In genomic region chr8:123024226-123024625, GRCm38 (mm10) we compare ENCODE assay signal across 26 mouse cellular contexts.
"Had no signal": no experiment of that assay in that cellular context is flagged by ENCODE, and none has a peak within 500 bp of the region (broad histone marks: within the 10 kb centered on the region; RNA-seq: fewer than 3 reads in every experiment).

No protein-coding gene starts in this region.

- H3K9ac ChIP-seq: heart, embryonic 12.5 days; hindbrain, embryonic 12.5 days; hindbrain, embryonic 14.5 days; intestine, embryonic 15.5 days; limb, embryonic 13.5 days; limb, embryonic 15.5 days; liver, embryonic 12.5 days; liver, embryonic 14.5 days had no signal

- DNase-seq: gastrocnemius, postnatal 14 days; gastrocnemius, postnatal 36 days; heart, adult 18-20 months; heart, postnatal 10 days; heart, postnatal 4 days; kidney, adult 18-20 months; kidney, adult 8-10 months; kidney, postnatal 10 days; kidney, postnatal 25 days; kidney, postnatal 4 days; layer of hippocampus, postnatal 36 days; left cerebral cortex, postnatal 4 days had no signal

- H3K4me2 ChIP-seq: heart, embryonic 12.5 days; hindbrain, embryonic 12.5 days; hindbrain, embryonic 14.5 days; intestine, embryonic 15.5 days; limb, embryonic 13.5 days; limb, embryonic 15.5 days; liver, embryonic 12.5 days had no signal

- H3K27me3 ChIP-seq: heart, embryonic 12.5 days; hindbrain, embryonic 12.5 days; intestine, embryonic 15.5 days; limb, embryonic 13.5 days; limb, embryonic 15.5 days; liver, embryonic 12.5 days had no signal

- H3K9me3 ChIP-seq: heart, embryonic 10.5 days; heart, embryonic 12.5 days; hindbrain, embryonic 10.5 days; hindbrain, embryonic 12.5 days; intestine, embryonic 15.5 days; limb, embryonic 13.5 days; limb, embryonic 15.5 days; liver, embryonic 12.5 days had no signal

- ATAC-seq: hindbrain, embryonic 16.5 days; inflammation-experienced regulatory T-cells, adult 6 months; intestine, embryonic 15.5 days; intestine, postnatal 0 days; liver, embryonic 12.5 days had no signal

- H3K36me3 ChIP-seq: hindbrain, embryonic 12.5 days; intestine, embryonic 15.5 days; limb, embryonic 15.5 days had no signal

- H3K4me1 ChIP-seq: hindbrain, embryonic 10.5 days had no signal

- H3K27ac ChIP-seq: heart, embryonic 10.5 days; hindbrain, embryonic 10.5 days; hindbrain, embryonic 12.5 days; hindbrain, embryonic 14.5 days; intestine, embryonic 15.5 days; layer of hippocampus, adult 2 months; limb, embryonic 13.5 days; limb, embryonic 15.5 days; liver, embryonic 12.5 days; liver, embryonic 14.5 days had no signal

- H3K4me3 ChIP-seq: heart, embryonic 10.5 days; heart, embryonic 12.5 days; hindbrain, embryonic 10.5 days; hindbrain, embryonic 12.5 days; intestine, embryonic 15.5 days; layer of hippocampus, adult 2 months; limb, embryonic 13.5 days; limb, embryonic 15.5 days; liver, embryonic 12.5 days had no signal
